In the genomic region with DNA sequence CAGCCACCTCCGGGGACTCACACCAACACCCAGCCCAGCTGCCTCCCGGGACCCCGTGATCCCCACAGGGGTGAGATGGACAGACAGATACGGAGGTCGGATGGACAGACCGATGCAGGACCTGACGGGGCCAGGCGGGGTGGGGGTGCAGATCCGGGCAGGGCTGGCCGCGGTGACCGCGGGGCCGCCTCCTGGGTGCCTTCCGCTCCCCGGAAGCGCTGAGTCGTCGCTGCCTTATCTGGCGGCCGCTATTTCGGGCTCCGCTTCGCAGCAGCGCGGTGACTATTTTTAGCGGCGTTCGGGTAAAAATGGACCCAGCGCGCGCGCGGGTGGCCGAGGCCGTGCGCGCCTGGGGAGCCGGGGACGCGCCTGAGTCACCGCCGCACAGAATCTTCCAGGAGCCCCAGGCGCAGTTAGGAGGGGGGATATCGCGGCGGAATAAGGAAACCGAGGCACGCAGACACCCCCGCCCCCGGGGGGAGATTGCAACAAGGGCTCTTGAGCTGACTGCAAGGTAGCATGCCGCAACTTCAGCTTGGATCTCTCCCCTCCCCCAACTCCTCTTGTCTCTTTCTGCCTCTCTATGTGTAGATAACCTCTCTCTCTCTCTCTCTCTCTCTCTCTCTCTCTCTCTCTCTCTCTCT, we compare ENCODE assay signal across 8 mouse cellular contexts. TPM values are rescaled to one million over a fixed set of nuclear protein-coding genes. Genes with fewer than 3 reads are reported as not detected.
A peak's percentile ranks its signal among the peaks of the same experiment; 100 is the strongest.
DNase-seq lines count a peak whose midpoint lies in the region; ATAC-seq and TF ChIP-seq lines count a peak whose summit lies in the region.

No protein-coding gene starts in this region.

- H3K27ac ChIP-seq in embryonic facial prominence, embryonic 13.5 days, result no peak overlapping the region
- peak overlapping the region; percentile 98 for H3K27ac ChIP-seq in heart, adult 2 months
- no peak overlapping the region for H3K27ac ChIP-seq in kidney, adult 2 months (ENCODE audit: insufficient read depth, low read depth, low read length)
- no peak overlapping the region for H3K27ac ChIP-seq in limb, embryonic 12.5 days
- peak overlapping the region; percentile 82 for H3K27ac ChIP-seq in midbrain, embryonic 13.5 days

- 1% methylated on average over 52 of the region's 52 CpGs for WGBS in embryonic facial prominence, embryonic 13.5 days
- under 1% methylated on average over 52 of the region's 52 CpGs for WGBS in heart, adult 2 months
- under 1% methylated on average over 52 of the region's 52 CpGs for WGBS in kidney, adult 2 months
- under 1% methylated on average over 52 of the region's 52 CpGs for WGBS in limb, embryonic 12.5 days
- WGBS in midbrain, embryonic 13.5 days, result under 1% methylated on average over 52 of the region's 52 CpGs

- no peak for ATAC-seq in embryonic facial prominence, embryonic 13.5 days (ENCODE audit: insufficient number of reproducible peaks, insufficient read depth, low FRiP score, low TSS enrichment, low read depth)
- ATAC-seq in limb, embryonic 12.5 days (ENCODE audit: insufficient number of reproducible peaks, insufficient read depth, low FRiP score, low TSS enrichment, low read depth), result no peak
- peak; percentile 65 for ATAC-seq in midbrain, embryonic 13.5 days

- no peaks in the 10 kb centered on the region for H3K36me3 ChIP-seq in embryonic facial prominence, embryonic 13.5 days
- H3K36me3 ChIP-seq in heart, adult 2 months (ENCODE audit: control insufficient read depth, insufficient read depth, low read length), result no peaks in the 10 kb centered on the region
- H3K36me3 ChIP-seq in kidney, adult 2 months (ENCODE audit: control insufficient read depth, insufficient read depth, low read length), result no peaks in the 10 kb centered on the region
- no peaks in the 10 kb centered on the region for H3K36me3 ChIP-seq in limb, embryonic 12.5 days
- no peaks in the 10 kb centered on the region for H3K36me3 ChIP-seq in midbrain, embryonic 13.5 days

- peaks cover under 1% of the 10 kb centered on the region for H3K4me1 ChIP-seq in embryonic facial prominence, embryonic 13.5 days
- H3K4me1 ChIP-seq in heart, adult 2 months (ENCODE audit: control insufficient read depth, insufficient read depth, low read length), result peaks cover 5% of the 10 kb centered on the region
- H3K4me1 ChIP-seq in kidney, adult 2 months (ENCODE audit: control insufficient read depth, insufficient read depth, low read length), result 0 out of 2 replicates have a peak, but pooled peaks cover 3% of the 10 kb centered on the region
- H3K4me1 ChIP-seq in limb, embryonic 12.5 days (replicated peaks), result peaks cover 4% of the 10 kb centered on the region; the same call in 1 of the 2 replicates
- peaks cover 11% of the 10 kb centered on the region for H3K4me1 ChIP-seq in midbrain, embryonic 13.5 days (replicated peaks)

- no peak for TF ChIP-seq CTCF in heart, adult 2 months (IDR thresholded peaks at IDR 0.05)
- TF ChIP-seq CTCF in kidney, adult 2 months (conservative IDR thresholded peaks at IDR 0.05; ENCODE audit: insufficient read depth, insufficient read length, low read depth, low read length), result no peak

- H3K9me3 ChIP-seq in embryonic facial prominence, embryonic 13.5 days, result no peaks in the 10 kb centered on the region
- H3K9me3 ChIP-seq in limb, embryonic 12.5 days, result no peaks in the 10 kb centered on the region; the same call in 1 of the 2 replicates
- H3K9me3 ChIP-seq in midbrain, embryonic 13.5 days, result no peaks in the 10 kb centered on the region

- peak overlapping the region; percentile 61 for H3K4me3 ChIP-seq in embryonic facial prominence, embryonic 13.5 days
- H3K4me3 ChIP-seq in heart, adult 2 months, result peak overlapping the region; percentile 72
- peak overlapping the region; percentile 56 for H3K4me3 ChIP-seq in kidney, adult 2 months (ENCODE audit: insufficient read depth, low read depth, low read length)
- H3K4me3 ChIP-seq in limb, embryonic 12.5 days (replicated peaks), result peak overlapping the region; percentile 61
- H3K4me3 ChIP-seq in midbrain, embryonic 13.5 days (replicated peaks), result peak overlapping the region; percentile 67

- no peaks in the 10 kb centered on the region for H3K79me2 ChIP-seq in heart, adult 2 months (replicated peaks; ENCODE audit: control insufficient read depth, insufficient read depth, low read length)

- H3K27me3 ChIP-seq in embryonic facial prominence, embryonic 13.5 days, result no peaks in the 10 kb centered on the region; the same call in none of the 2 replicates
- H3K27me3 ChIP-seq in heart, adult 2 months (ENCODE audit: control insufficient read depth, insufficient read depth, low read length), result no peaks in the 10 kb centered on the region
- no peaks in the 10 kb centered on the region for H3K27me3 ChIP-seq in kidney, adult 2 months (replicated peaks; ENCODE audit: control insufficient read depth, insufficient read depth, low read length)
- H3K27me3 ChIP-seq in limb, embryonic 12.5 days, result peaks cover 18% of the 10 kb centered on the region
- peaks cover 2% of the 10 kb centered on the region; the same call in 1 of the 2 replicates for H3K27me3 ChIP-seq in midbrain, embryonic 13.5 days

- H3K9ac ChIP-seq in embryonic facial prominence, embryonic 13.5 days, result peak overlapping the region; percentile 82
- H3K9ac ChIP-seq in heart, adult 2 months (ENCODE audit: low read depth, low read length), result peak overlapping the region; percentile 94
- H3K9ac ChIP-seq in limb, embryonic 12.5 days (replicated peaks), result peak overlapping the region; percentile 78
- H3K9ac ChIP-seq in midbrain, embryonic 13.5 days (replicated peaks), result peak overlapping the region; percentile 89

- H3K4me2 ChIP-seq in embryonic facial prominence, embryonic 13.5 days, result peak overlapping the region; percentile 85
- peak overlapping the region; percentile 91 for H3K4me2 ChIP-seq in limb, embryonic 12.5 days
- peak overlapping the region; percentile 75 for H3K4me2 ChIP-seq in midbrain, embryonic 13.5 days (replicated peaks)

- peak; percentile 62 for DNase-seq in ovary, adult 18-20 months (ENCODE audit: low spot score)
- DNase-seq in ovary, postnatal 14 days (ENCODE audit: low spot score), result no peak
- DNase-seq in heart, adult 2 months, result peak; percentile 87 to 92
- peak; percentile 76 for DNase-seq in kidney, adult 2 months
- DNase-seq in spleen, postnatal 10 days (ENCODE audit: low spot score in 2 of 2), result peak; percentile 43 to 76

- TF ChIP-seq EP300 in heart, adult 2 months (IDR thresholded peaks at IDR 0.05; ENCODE audit: insufficient read depth, low read depth, low read length), result 0 out of 2 replicates have a peak, but pooled peaks have one; percentile 32

- intact Hi-C loops in heart, adult 2 months (cut with DNase I), result no loop called here

- TF ChIP-seq POLR2A in heart, adult 2 months (IDR thresholded peaks at IDR 0.05; ENCODE audit: insufficient read depth, low read depth, low read length), result peak; percentile 33; the same call in 1 of the 2 replicates
- TF ChIP-seq POLR2A in kidney, adult 2 months (IDR thresholded peaks at IDR 0.05; ENCODE audit: low read depth, low read length), result no peak

RNA-seq across cellular contexts. Expression of gene Ercc1, which starts 11.7 kb away (rescaled TPM):
- polyA plus RNA-seq in embryonic facial prominence, embryonic 13.5 days (2015; fragmentation: Nextera tagmentation; extraction: Ambion mirVana), result 93.2 and 106 TPM in 2 replicates
- 10 to 100 TPM; 46.8 to 48.6 TPM for total RNA-seq in heart, adult 2 months (2021)
- 47.1 and 49.1 TPM in 2 replicates for polyA plus RNA-seq in heart, adult 2 months (2012; rRNA removed)
- 27.6 and 31.9 TPM in 2 replicates for polyA plus RNA-seq in kidney, adult 2 months (2012; rRNA removed)
- 92.3 and 105 TPM in 2 replicates for polyA plus RNA-seq in limb, embryonic 12.5 days (2016; fragmentation: Nextera tagmentation; extraction: Ambion mirVana)
- 84.1 and 91.9 TPM in 2 replicates for polyA plus RNA-seq in midbrain, embryonic 13.5 days (2015; fragmentation: Nextera tagmentation; extraction: Ambion mirVana)

RNA-seq across cellular contexts. Expression of gene Fosb, which starts 23.0 kb away (rescaled TPM):
- polyA plus RNA-seq in embryonic facial prominence, embryonic 13.5 days (2015; fragmentation: Nextera tagmentation; extraction: Ambion mirVana), result 0.06 and 0.23 TPM in 2 replicates
- 1 to 10 TPM in 1 of 2 experiments, under 1 TPM in 1; 0.89 to 1.1 TPM for total RNA-seq in heart, adult 2 months (2021)
- polyA plus RNA-seq in heart, adult 2 months (2012; rRNA removed), result 0.94 and 1.1 TPM in 2 replicates
- 0.17 and 0.19 TPM in 2 replicates for polyA plus RNA-seq in kidney, adult 2 months (2012; rRNA removed)
- 0.18 and 0.20 TPM in 2 replicates for polyA plus RNA-seq in limb, embryonic 12.5 days (2016; fragmentation: Nextera tagmentation; extraction: Ambion mirVana)
- not detected in 2 replicates for polyA plus RNA-seq in midbrain, embryonic 13.5 days (2015; fragmentation: Nextera tagmentation; extraction: Ambion mirVana)

RNA-seq across cellular contexts. Expression of gene Cd3eap, which starts 26.5 kb away (rescaled TPM):
- polyA plus RNA-seq in embryonic facial prominence, embryonic 13.5 days (2015; fragmentation: Nextera tagmentation; extraction: Ambion mirVana), result 29.4 and 30.5 TPM in 2 replicates
- 1 to 10 TPM; 9.3 to 9.7 TPM for total RNA-seq in heart, adult 2 months (2021)
- 4.4 and 4.7 TPM in 2 replicates for polyA plus RNA-seq in heart, adult 2 months (2012; rRNA removed)
- polyA plus RNA-seq in kidney, adult 2 months (2012; rRNA removed), result 5.3 and 5.9 TPM in 2 replicates
- 28.4 TPM in 2 replicates for polyA plus RNA-seq in limb, embryonic 12.5 days (2016; fragmentation: Nextera tagmentation; extraction: Ambion mirVana)
- 19.6 and 20.4 TPM in 2 replicates for polyA plus RNA-seq in midbrain, embryonic 13.5 days (2015; fragmentation: Nextera tagmentation; extraction: Ambion mirVana)

RNA-seq across cellular contexts. Expression of gene Ppp1r13l, which starts 26.7 kb away (rescaled TPM):
- 8.3 and 12.6 TPM in 2 replicates for polyA plus RNA-seq in embryonic facial prominence, embryonic 13.5 days (2015; fragmentation: Nextera tagmentation; extraction: Ambion mirVana)
- 10 to 100 TPM; 43.9 to 45.1 TPM for total RNA-seq in heart, adult 2 months (2021)
- 23.5 and 30.1 TPM in 2 replicates for polyA plus RNA-seq in heart, adult 2 months (2012; rRNA removed)
- polyA plus RNA-seq in kidney, adult 2 months (2012; rRNA removed), result 5.9 and 6.8 TPM in 2 replicates
- 7.1 and 9.3 TPM in 2 replicates for polyA plus RNA-seq in limb, embryonic 12.5 days (2016; fragmentation: Nextera tagmentation; extraction: Ambion mirVana)
- polyA plus RNA-seq in midbrain, embryonic 13.5 days (2015; fragmentation: Nextera tagmentation; extraction: Ambion mirVana), result 1.2 and 2.3 TPM in 2 replicates

RNA-seq across cellular contexts. Expression of gene Ercc2, which starts 49.0 kb away (rescaled TPM):
- 17.0 and 17.4 TPM in 2 replicates for polyA plus RNA-seq in embryonic facial prominence, embryonic 13.5 days (2015; fragmentation: Nextera tagmentation; extraction: Ambion mirVana)
- 10 to 100 TPM; 10.9 to 11.6 TPM for total RNA-seq in heart, adult 2 months (2021)
- polyA plus RNA-seq in heart, adult 2 months (2012; rRNA removed), result 22.6 and 24.8 TPM in 2 replicates
- 32.4 and 39.9 TPM in 2 replicates for polyA plus RNA-seq in kidney, adult 2 months (2012; rRNA removed)
- polyA plus RNA-seq in limb, embryonic 12.5 days (2016; fragmentation: Nextera tagmentation; extraction: Ambion mirVana), result 22.9 and 23.8 TPM in 2 replicates
- polyA plus RNA-seq in midbrain, embryonic 13.5 days (2015; fragmentation: Nextera tagmentation; extraction: Ambion mirVana), result 27.6 and 28.9 TPM in 2 replicates

Comparison
In these comparisons a context has a peak if more than half of its experiments do, and no peak if none do; other contexts are left out.
1. H3K27ac ChIP-seq: peak in heart, adult 2 months (single experiment) and midbrain, embryonic 13.5 days (single experiment); none in embryonic facial prominence, embryonic 13.5 days (single experiment), kidney, adult 2 months (single experiment) and limb, embryonic 12.5 days (single experiment).
2. Peak in every context shown above with its lines, with median percentiles within 50 percentile points of each other: H3K4me2 ChIP-seq, H3K4me3 ChIP-seq and H3K9ac ChIP-seq.